In genomic region chr17:48408526-48409291, GRCm38 (mm10) we compare ENCODE assay signal across 8 mouse cellular contexts. TPM values are rescaled to one million over a fixed set of nuclear protein-coding genes. Genes with fewer than 3 reads are reported as not detected.
DNase-seq lines count a peak whose midpoint lies in the region; ATAC-seq lines count a peak whose summit lies in the region.

No protein-coding gene starts in this region.

- H3K9ac ChIP-seq in intestine, embryonic 16.5 days (ENCODE audit: low read depth, low read length) = peak overlapping the region; percentile 99

- peak overlapping the region; percentile 71 for H3K4me2 ChIP-seq in intestine, embryonic 16.5 days (ENCODE audit: low read depth, low read length)

- H3K27me3 ChIP-seq in intestine, embryonic 16.5 days (replicated peaks; ENCODE audit: control insufficient read depth, insufficient read depth, low read length) = no peaks in the 10 kb centered on the region

- DNase-seq in adrenal gland, adult 2 months = peak; percentile 86
- peak; percentile 40 for DNase-seq in embryo, embryonic 11.5 days (ENCODE audit: low read depth, low spot score)
- DNase-seq in gastrocnemius, postnatal 4 days (ENCODE audit: low spot score in 2 of 2) = peak; percentile 64 to 79
- peak; percentile 64 to 68 for DNase-seq in left cerebral cortex, postnatal 36 days (ENCODE audit: low spot score in 2 of 2)
- DNase-seq in mesoderm, embryonic 11.5 days (ENCODE audit: low read depth, low spot score) = peak; percentile 66
- peak; percentile 39 to 54 for DNase-seq in right cerebral cortex, postnatal 36 days (ENCODE audit: low spot score in 2 of 2)
- peak; percentile 72 for DNase-seq in yolk sac, embryonic 10.5 days (ENCODE audit: low spot score)

- H3K36me3 ChIP-seq in intestine, embryonic 16.5 days (ENCODE audit: control insufficient read depth, insufficient read depth, low read length) = no peaks in the 10 kb centered on the region

- no peaks in the 10 kb centered on the region for H3K9me3 ChIP-seq in intestine, embryonic 16.5 days (ENCODE audit: control insufficient read depth, low read length)

- peak overlapping the region; percentile 89 for H3K4me3 ChIP-seq in intestine, embryonic 16.5 days (ENCODE audit: low read length)

- H3K4me1 ChIP-seq in intestine, embryonic 16.5 days (ENCODE audit: control insufficient read depth, insufficient read depth, low read length) = peaks cover 17% of the 10 kb centered on the region

- peak overlapping the region; percentile 100 for H3K27ac ChIP-seq in intestine, embryonic 16.5 days (ENCODE audit: low read length)

- intact Hi-C loops in left cerebral cortex, postnatal 36 days (cut with DNase I) = loop anchor here (5.0 kb wide), 2 partner anchors 71 to 131 kb away; no protein-coding TSS in a partner anchor

- ATAC-seq in intestine, embryonic 16.5 days = peak; percentile 44

- WGBS in intestine, embryonic 16.5 days = under 1% methylated on average over 47 of the region's 47 CpGs

RNA-seq across cellular contexts. Expression of gene Nfya, which starts 1.0 kb away (rescaled TPM):
- 10 to 100 TPM; 26.4 to 41.3 TPM for total RNA-seq in adrenal gland, adult 2 months (2021)
- polyA plus RNA-seq in adrenal gland, adult 2 months (2012; rRNA removed) = 45.1 and 55.8 TPM in 2 replicates
- 10 to 100 TPM; 26.9 to 29.3 TPM for total RNA-seq in gastrocnemius, postnatal 4 days (2021)
- polyA plus RNA-seq in intestine, embryonic 16.5 days (2015; fragmentation: Nextera tagmentation; extraction: Ambion mirVana) = 9.3 and 10.8 TPM in 2 replicates
- total RNA-seq in left cerebral cortex, postnatal 36 days (2021) = 10 to 100 TPM; 25.4 to 27.9 TPM

RNA-seq across cellular contexts. Expression of gene Oard1, which starts 1.1 kb away (rescaled TPM):
- 10 to 100 TPM; 14.6 to 19.6 TPM for total RNA-seq in adrenal gland, adult 2 months (2021)
- 2.5 TPM in 2 replicates for polyA plus RNA-seq in adrenal gland, adult 2 months (2012; rRNA removed)
- total RNA-seq in gastrocnemius, postnatal 4 days (2021) = 10 to 100 TPM; 11.7 to 13.4 TPM
- polyA plus RNA-seq in intestine, embryonic 16.5 days (2015; fragmentation: Nextera tagmentation; extraction: Ambion mirVana) = 62.7 and 70.6 TPM in 2 replicates
- 10 to 100 TPM; 10.9 to 13.0 TPM for total RNA-seq in left cerebral cortex, postnatal 36 days (2021)

RNA-seq across cellular contexts. Expression of gene Apobec2, which starts 24.0 kb away (rescaled TPM):
- total RNA-seq in adrenal gland, adult 2 months (2021) = 1 to 10 TPM; 1.7 to 2.0 TPM
- 0.28 and 0.58 TPM in 2 replicates for polyA plus RNA-seq in adrenal gland, adult 2 months (2012; rRNA removed)
- total RNA-seq in gastrocnemius, postnatal 4 days (2021) = 100 to 1,000 TPM; 585 to 600 TPM
- 4.6 and 5.4 TPM in 2 replicates for polyA plus RNA-seq in intestine, embryonic 16.5 days (2015; fragmentation: Nextera tagmentation; extraction: Ambion mirVana)
- not detected for total RNA-seq in left cerebral cortex, postnatal 36 days (2021)

RNA-seq across cellular contexts. Expression of gene Tspo2, which starts 42.6 kb away (rescaled TPM):
- total RNA-seq in adrenal gland, adult 2 months (2021) = not detected
- polyA plus RNA-seq in adrenal gland, adult 2 months (2012; rRNA removed) = not detected in 2 replicates
- under 1 TPM in 1 of 2 experiments, not detected in 1; 0.20 TPM for total RNA-seq in gastrocnemius, postnatal 4 days (2021)
- polyA plus RNA-seq in intestine, embryonic 16.5 days (2015; fragmentation: Nextera tagmentation; extraction: Ambion mirVana) = 4.5 and 4.7 TPM in 2 replicates
- total RNA-seq in left cerebral cortex, postnatal 36 days (2021) = not detected

RNA-seq across cellular contexts. Expression of gene Unc5cl, which starts 46.0 kb away (rescaled TPM):
- not detected for total RNA-seq in adrenal gland, adult 2 months (2021)
- polyA plus RNA-seq in adrenal gland, adult 2 months (2012; rRNA removed) = not detected in 2 replicates
- total RNA-seq in gastrocnemius, postnatal 4 days (2021) = not detected
- 47.2 and 49.3 TPM in 2 replicates for polyA plus RNA-seq in intestine, embryonic 16.5 days (2015; fragmentation: Nextera tagmentation; extraction: Ambion mirVana)
- under 1 TPM; 0.34 to 0.59 TPM for total RNA-seq in left cerebral cortex, postnatal 36 days (2021)

Comparison
In these comparisons a context has a peak if more than half of its experiments do, and no peak if none do; other contexts are left out.
1. Peak in every context shown above with its lines: DNase-seq, ATAC-seq, H3K4me3 ChIP-seq and H3K27ac ChIP-seq.
2. RNA of gene Apobec2, which starts 24.0 kb away (total RNA-seq): 585 to 600 TPM in gastrocnemius, postnatal 4 days; 1.7 to 2.0 TPM in adrenal gland, adult 2 months and not detected in left cerebral cortex, postnatal 36 days; every median in the first group is over 100 times any median in the second.